Mouse (Mus musculus) forebrain, embryonic 10.5 days (tissue): ENCODE measurements around the gene Ndp. TPM values are rescaled to one million over a fixed set of nuclear protein-coding genes. Genes with fewer than 3 reads are reported as not detected.

Experiments
- DNase-seq: peaks from one replicate; pipeline ENCODE4 v3.0.0-alpha.2; 2017; ENCODE audit warnings: low spot score; ENCODE audit errors: extremely low spot score
- H3K27ac ChIP-seq: fragments of 300-500 bp; sonication (generic); 2 replicates; pipeline ENCODE4 v1.5.1; 2016; ENCODE audit warnings: mild to moderate bottlenecking
- H3K27me3 ChIP-seq: fragments of 300-500 bp; sonication (generic); 2 replicates; pipeline ENCODE4 v1.6.1; 2016; ENCODE audit warnings: mild to moderate bottlenecking; ENCODE audit not compliant: poor library complexity, severe bottlenecking
- H3K36me3 ChIP-seq: fragments of 300-500 bp; sonication (generic); replicated peaks from 2 replicates; pipeline ENCODE4 v1.6.1; 2016; ENCODE audit warnings: mild to moderate bottlenecking, moderate library complexity
- H3K4me1 ChIP-seq: fragments of 300-500 bp; sonication (generic); 2 replicates; pipeline ENCODE4 v1.6.1; 2016
- H3K4me3 ChIP-seq: fragments of 300-500 bp; sonication (generic); 2 replicates; pipeline ENCODE4 v1.5.1; 2016; ENCODE audit warnings: mild to moderate bottlenecking, moderate library complexity
- H3K9me3 ChIP-seq: fragments of 300-500 bp; sonication (generic); 2 replicates; pipeline ENCODE4 v1.6.1; 2016; ENCODE audit warnings: mild to moderate bottlenecking, moderate library complexity
- WGBS: fragments of 180-500 bp; shearing (Covaris S2); methylation state at CpG from one replicate; pipeline ENCODE4 v1.1.7; 2016; 5-methylcytosine and 5-hydroxymethylcytosine counted together
- polyA plus RNA-seq: library from polyadenylated mRNA; unstranded; fragments of >200 nt; fragmentation: Nextera tagmentation; extraction: Ambion mirVana; gene quantifications from 2 replicates; pipeline ENCODE4 v1.2.1, GENCODE M21; 2016

Ndp gene
- polyA plus RNA-seq, 1 experiment from 2014 or later, result 2.6 TPM

DNA sequence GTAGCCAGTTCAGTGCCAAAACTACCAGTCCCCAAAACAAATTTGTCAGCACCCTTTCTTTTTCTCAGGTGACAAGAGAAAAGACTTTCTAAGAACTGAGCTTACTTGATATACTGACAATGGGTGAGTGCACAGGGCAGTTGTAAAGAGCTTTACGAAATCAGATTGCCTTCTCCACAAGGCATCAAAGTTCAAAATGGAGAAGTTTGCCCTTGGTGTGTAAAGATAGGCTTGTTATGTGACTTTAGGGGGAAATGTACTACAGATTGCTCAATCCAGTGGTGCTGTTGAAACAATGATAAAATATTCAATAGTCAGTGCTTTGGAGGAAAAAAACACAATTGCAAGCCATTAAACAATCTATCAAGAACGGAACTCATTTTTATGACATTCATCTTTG is 70.1 kb downstream of the Ndp start:
- Histone ChIP-seq H3K27ac (no peak overlapping the region), H3K27me3 (no peaks in the 10 kb centered on the region), H3K9me3 (no peaks in the 10 kb centered on the region), H3K4me1 (no peaks in the 10 kb centered on the region), H3K4me3 (no peak overlapping the region), H3K36me3 (no peaks in the 10 kb centered on the region)
- WGBS, result 89% methylated on average over 2 of the region's 2 CpGs
- no peak for DNase-seq

DNA sequence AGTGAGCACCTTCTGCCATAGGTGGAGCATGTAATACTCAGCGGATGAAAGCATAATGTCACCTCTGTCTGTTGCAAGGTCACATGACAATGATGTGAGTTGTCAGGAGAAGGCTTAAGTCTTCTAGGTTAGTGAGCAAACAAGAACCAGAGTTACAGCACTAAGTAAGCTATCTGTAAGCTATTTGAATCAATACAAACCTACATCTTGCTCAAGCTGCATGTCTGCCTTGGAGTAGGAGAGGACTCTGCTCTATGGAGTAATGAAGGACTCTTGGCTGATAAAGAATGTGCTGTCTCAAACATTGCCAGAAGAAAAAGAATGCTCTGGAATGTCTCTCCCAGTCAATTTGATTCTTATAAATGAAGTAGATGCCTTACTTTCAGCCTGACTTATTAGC is 74.3 kb downstream of the Ndp start:
- H3K4me1 ChIP-seq, result no peaks in the 10 kb centered on the region
- no peak overlapping the region for H3K4me3 ChIP-seq
- H3K27me3 ChIP-seq, result no peaks in the 10 kb centered on the region
- no peaks in the 10 kb centered on the region for H3K36me3 ChIP-seq
- no peak overlapping the region for H3K27ac ChIP-seq
- WGBS, result 94% methylated on average over 1 of the region's 1 CpGs
- DNase-seq, result no peak
- H3K9me3 ChIP-seq, result no peaks in the 10 kb centered on the region

DNA sequence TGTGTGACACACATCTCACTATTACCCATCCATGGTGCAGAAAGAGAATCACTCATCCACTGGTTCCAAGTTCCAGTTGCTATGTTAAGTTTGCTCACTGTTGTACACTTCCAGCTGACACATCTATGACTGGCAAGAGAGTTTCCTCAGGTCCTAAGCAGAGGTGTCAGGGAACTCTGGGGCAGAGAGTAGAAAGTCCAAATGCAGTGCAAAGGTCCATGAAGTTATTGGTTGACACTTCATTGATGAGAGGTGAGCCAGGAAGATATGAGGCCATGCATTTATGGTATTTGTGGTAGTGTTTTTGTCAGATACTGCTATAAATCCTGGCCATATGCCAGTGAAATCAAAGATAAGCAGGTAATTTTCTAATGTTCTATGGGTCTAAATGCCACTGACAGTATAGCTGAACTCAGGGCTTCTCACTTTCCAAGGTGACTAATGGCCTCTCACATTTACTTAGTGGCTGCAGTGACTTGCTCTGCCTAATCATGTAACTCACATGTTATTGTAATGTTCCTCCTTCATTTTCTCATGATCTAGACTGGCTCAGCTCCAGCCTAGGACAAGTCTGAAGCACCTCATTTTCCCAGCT is 75.0 kb downstream of the Ndp start:
- Histone ChIP-seq H3K4me3 (no peak overlapping the region), H3K9me3 (no peaks in the 10 kb centered on the region), H3K4me1 (no peaks in the 10 kb centered on the region), H3K36me3 (no peaks in the 10 kb centered on the region), H3K27ac (no peak overlapping the region), H3K27me3 (no peaks in the 10 kb centered on the region)
- no peak for DNase-seq

Other genes with a start within 250 kb of the Ndp start
- gene Maob, start 94.4 kb downstream of the Ndp start, polyA plus RNA-seq, result 7.1 and 8.1 TPM in 2 replicates